Mouse (Mus musculus) effector memory CD4-positive, alpha-beta T cell, adult 7 months (primary cell): ENCODE results near the gene Nat8f2. TPM values are rescaled to one million over a fixed set of nuclear protein-coding genes. Genes with fewer than 3 reads are reported as not detected.

ENCODE experiments used
- polyA plus RNA-seq: library from polyadenylated mRNA; unstranded; fragments of 100-300 nt; shearing (Covaris generic); gene quantifications from one replicate; pipeline ENCODE4 v1.2.1, GENCODE M21; 2017

The Nat8f2 gene
- polyA plus RNA-seq: 0.60 TPM

GRCm38 (mm10) chr6:85869006-85869405 lies at the start of gene Nat8f2:
Gene Nat8f2 (minus strand): TSS chr6:85869158.

GRCm38 (mm10) chr6:85915539-85916513 lies 46.9 kb upstream of the Nat8f2 start, which contains the start of gene Nat8f1:
Gene Nat8f1 (minus strand): TSS chr6:85915687.

GRCm38 (mm10) chr6:85911587-85911986 lies 42.6 kb upstream of the Nat8f2 start, which contains the start of gene Tprkb:
Gene Tprkb (plus strand): TSS chr6:85911865.

GRCm38 (mm10) chr6:85904642-85905061 lies 35.7 kb upstream of the Nat8f2 start, which contains the start of gene Nat8f4:
Gene Nat8f4 (minus strand): TSS chr6:85904884.

GRCm38 (mm10) chr6:85831796-85832321 lies 37.1 kb downstream of the Nat8f2 start, which contains the start of gene Nat8:
Gene Nat8 (minus strand): TSS chr6:85832082.

GRCm38 (mm10) chr6:85820837-85821236 lies 48.1 kb downstream of the Nat8f2 start, which contains the start of the genes Nat8f6 and Nat8f5:
Gene Nat8f6 (minus strand): TSS chr6:85820954.
Gene Nat8f5 (minus strand): TSS chr6:85820972.

Other genes with a start within 250 kb of the Nat8f2 start
- not detected for gene Nat8f7, start 156.0 kb downstream of the Nat8f2 start, polyA plus RNA-seq
- 0.24 TPM for gene Nat8f3, start 103.4 kb downstream of the Nat8f2 start, polyA plus RNA-seq
- not detected for gene Nat8f6, start 48.2 kb downstream of the Nat8f2 start, polyA plus RNA-seq
- gene Nat8f5, start 48.2 kb downstream of the Nat8f2 start, polyA plus RNA-seq: not detected
- gene Nat8, start 37.1 kb downstream of the Nat8f2 start, polyA plus RNA-seq: not detected
- 1.5 TPM for gene Nat8f4, start 35.7 kb upstream of the Nat8f2 start, polyA plus RNA-seq
- 21.0 TPM for gene Tprkb, start 42.7 kb upstream of the Nat8f2 start, polyA plus RNA-seq
- gene Nat8f1, start 46.5 kb upstream of the Nat8f2 start, polyA plus RNA-seq: 2.6 TPM
- 232 TPM for gene Dusp11, start 92.5 kb upstream of the Nat8f2 start, polyA plus RNA-seq
- gene Figla, start 147.0 kb upstream of the Nat8f2 start, polyA plus RNA-seq: not detected
- gene Add2, start 159.5 kb upstream of the Nat8f2 start, polyA plus RNA-seq: 0.20 TPM